Mouse (Mus musculus): ENCODE data around the gene Gtf2f2.
A peak's percentile ranks its signal among the peaks of the same experiment; 100 is the strongest.

DNA sequence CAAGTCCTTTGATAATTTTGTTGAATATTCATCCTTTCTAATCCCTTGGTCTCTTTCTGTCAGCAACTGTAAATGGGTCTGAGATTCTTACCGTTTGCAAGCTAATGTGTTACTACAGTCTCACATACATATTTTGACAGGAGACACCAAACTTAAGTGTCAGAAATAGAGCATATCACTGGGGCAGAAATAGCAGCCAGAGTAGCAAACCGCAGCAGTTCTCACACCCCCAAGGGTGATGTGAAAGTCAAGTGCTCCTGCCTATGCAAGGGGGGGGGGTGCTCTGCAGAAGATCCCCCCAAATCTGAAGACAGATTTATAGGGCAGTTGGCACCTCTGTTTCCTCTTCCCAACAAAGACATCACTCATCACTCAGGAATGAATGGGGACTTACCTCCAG lies 152.5 kb downstream of the Gtf2f2 start:
- TF ChIP-seq POLR2A (IDR thresholded peaks at IDR 0.05; ENCODE audit: insufficient read length, low read depth) (no peak), POLR2AphosphoS2 (IDR thresholded peaks at IDR 0.05; ENCODE audit: insufficient read length, low read depth) (no peak), REST (IDR thresholded peaks at IDR 0.05; ENCODE audit: insufficient read depth, insufficient read length) (no peak), MAX (IDR thresholded peaks at IDR 0.05; ENCODE audit: low read depth) (no peak), E2F4 (IDR thresholded peaks at IDR 0.05; ENCODE audit: insufficient read depth) (no peak), USF1 (IDR thresholded peaks at IDR 0.05; ENCODE audit: low read depth) (no peak), CEBPB (IDR thresholded peaks at IDR 0.05; ENCODE audit: insufficient read depth, poor library complexity, severe bottlenecking) (no peak), TCF12 (IDR thresholded peaks at IDR 0.05; ENCODE audit: insufficient read depth, poor library complexity, severe bottlenecking) (no peak), MYOD1 (IDR thresholded peaks at IDR 0.05; ENCODE audit: control insufficient read depth in 1 of 3, insufficient read length in 2 of 3, low read depth in 2 of 3) (peak in 1 of 3 experiments; percentile 32), SRF (IDR thresholded peaks at IDR 0.05; ENCODE audit: control insufficient read depth, insufficient read length, low read depth) (no peak)
